Mouse (Mus musculus): ENCODE data around the gene Shkbp1. TPM values are rescaled to one million over a fixed set of nuclear protein-coding genes. Genes with fewer than 3 reads are reported as not detected.

Gene Shkbp1
- polyA plus RNA-seq, 1 experiment from 2014 or later = 59.9 TPM

DNA sequence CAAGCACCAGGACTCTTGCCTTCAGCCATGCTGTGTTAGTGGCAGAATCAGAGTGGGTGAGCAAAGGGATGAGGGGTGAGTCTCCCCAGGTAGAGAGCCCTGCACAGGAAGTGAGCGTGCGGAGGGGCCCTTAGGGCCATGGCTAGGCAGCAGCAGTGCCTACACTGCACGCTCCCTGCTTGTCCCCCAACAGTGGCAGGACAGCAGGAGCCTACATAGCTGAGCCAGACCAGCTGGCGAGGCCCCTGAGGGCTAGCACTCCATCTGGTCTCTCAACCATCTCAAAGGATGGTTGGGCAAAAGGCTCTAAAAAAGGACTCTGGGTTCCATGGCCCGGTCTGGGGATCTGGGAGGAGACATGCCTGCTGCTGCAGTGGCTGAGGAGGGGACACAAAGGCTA is 28.3 kb upstream of the Shkbp1 start:
- Histone ChIP-seq H3K27me3 (peaks cover 29% of the 10 kb centered on the region; the same call in 1 of the 2 replicates), H3K9ac (replicated peaks) (no peak overlapping the region), H3K4me1 (replicated peaks) (no peaks in the 10 kb centered on the region), H3K27ac (no peak overlapping the region), H3K9me3 (no peaks in the 10 kb centered on the region), H3K36me3 (no peaks in the 10 kb centered on the region), H3K4me3 (replicated peaks) (no peak overlapping the region), H3K4me2 (no peak overlapping the region)
- ATAC-seq (ENCODE audit: insufficient number of reproducible peaks, insufficient read depth, low FRiP score, low TSS enrichment, low read depth) = no peak
- 75% methylated on average over 5 of the region's 5 CpGs for WGBS

DNA sequence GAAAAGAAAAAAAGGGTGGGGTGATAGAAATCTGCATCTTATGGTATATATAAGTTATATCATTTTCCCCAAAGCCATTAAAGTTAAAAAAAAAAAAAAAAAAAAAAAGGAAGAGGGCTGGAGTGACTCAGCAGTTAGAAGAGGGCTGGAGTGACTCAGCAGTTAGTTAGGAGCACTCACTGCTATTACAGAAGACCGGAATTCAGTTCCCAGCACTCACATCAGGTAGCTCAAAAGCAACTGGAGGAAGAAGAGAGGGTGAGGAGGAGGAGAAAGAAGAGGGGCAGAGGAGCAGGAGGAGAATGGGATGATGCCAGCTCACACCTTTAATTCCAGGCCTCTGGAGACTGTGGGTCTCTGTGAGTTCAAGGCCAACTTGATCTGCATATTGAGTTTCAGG is 27.4 kb upstream of the Shkbp1 start:
- Histone ChIP-seq H3K9me3 (no peaks in the 10 kb centered on the region), H3K4me1 (replicated peaks) (no peaks in the 10 kb centered on the region), H3K27me3 (peaks cover 36% of the 10 kb centered on the region), H3K36me3 (no peaks in the 10 kb centered on the region), H3K4me3 (replicated peaks) (no peak overlapping the region), H3K27ac (no peak overlapping the region), H3K9ac (replicated peaks) (no peak overlapping the region), H3K4me2 (no peak overlapping the region)
- ATAC-seq (ENCODE audit: insufficient number of reproducible peaks, insufficient read depth, low FRiP score, low TSS enrichment, low read depth) = no peak
- WGBS = 91% methylated on average over 1 of the region's 1 CpGs

DNA sequence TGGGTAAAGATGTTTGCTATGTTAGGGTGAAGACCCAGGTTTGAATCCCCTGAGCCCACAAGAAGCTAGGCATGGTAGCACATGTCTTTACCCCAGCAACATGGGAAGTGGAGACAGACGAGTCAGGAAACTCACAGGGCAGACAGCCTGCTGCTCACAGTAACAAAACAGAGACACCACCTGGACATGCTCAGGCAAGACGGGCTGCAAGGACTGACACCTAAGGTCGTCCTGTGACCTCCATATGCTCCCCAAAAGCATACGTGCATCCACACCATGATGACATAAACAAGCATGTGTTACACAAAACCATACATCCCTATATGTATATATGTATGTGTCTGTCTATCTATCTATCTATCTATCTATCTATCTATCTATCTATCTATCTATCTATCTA is 25.7 kb upstream of the Shkbp1 start:
- Histone ChIP-seq H3K4me3 (replicated peaks) (no peak overlapping the region), H3K36me3 (no peaks in the 10 kb centered on the region), H3K4me1 (replicated peaks) (no peaks in the 10 kb centered on the region), H3K9me3 (no peaks in the 10 kb centered on the region; the same call in 1 of the 2 replicates), H3K9ac (replicated peaks) (no peak overlapping the region), H3K27ac (no peak overlapping the region), H3K4me2 (no peak overlapping the region), H3K27me3 (peaks cover 42% of the 10 kb centered on the region)
- ATAC-seq (ENCODE audit: insufficient number of reproducible peaks, insufficient read depth, low FRiP score, low TSS enrichment, low read depth) = no peak
- WGBS = 55% methylated on average over 4 of the region's 4 CpGs

DNA sequence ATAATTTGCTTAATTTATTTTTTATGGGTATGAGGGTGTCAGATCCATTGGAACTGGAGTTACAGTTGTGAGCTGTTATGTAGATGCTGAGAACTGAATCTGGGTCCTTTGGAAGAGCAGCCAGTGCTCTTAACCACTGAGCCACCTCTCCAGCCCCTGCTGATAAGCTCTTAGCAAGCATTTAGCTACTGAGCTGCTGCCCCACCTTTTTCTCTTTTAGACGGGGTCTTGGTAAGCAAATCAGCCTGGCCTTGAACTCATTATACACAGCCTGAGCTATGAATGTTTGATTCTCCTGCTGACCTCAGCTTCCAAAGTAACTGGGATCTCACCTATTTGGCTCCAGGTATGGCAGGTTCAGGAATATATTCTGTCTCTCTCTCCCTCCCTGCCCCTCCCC is 25.2 kb upstream of the Shkbp1 start:
- Histone ChIP-seq H3K27me3 (peaks cover 47% of the 10 kb centered on the region), H3K4me2 (no peak overlapping the region), H3K9me3 (no peaks in the 10 kb centered on the region; the same call in 1 of the 2 replicates), H3K36me3 (no peaks in the 10 kb centered on the region), H3K4me3 (replicated peaks) (no peak overlapping the region), H3K9ac (replicated peaks) (no peak overlapping the region), H3K27ac (no peak overlapping the region), H3K4me1 (replicated peaks) (no peaks in the 10 kb centered on the region)
- WGBS = 43% methylated on average over 1 of the region's 1 CpGs
- no peak for ATAC-seq (ENCODE audit: insufficient number of reproducible peaks, insufficient read depth, low FRiP score, low TSS enrichment, low read depth)

DNA sequence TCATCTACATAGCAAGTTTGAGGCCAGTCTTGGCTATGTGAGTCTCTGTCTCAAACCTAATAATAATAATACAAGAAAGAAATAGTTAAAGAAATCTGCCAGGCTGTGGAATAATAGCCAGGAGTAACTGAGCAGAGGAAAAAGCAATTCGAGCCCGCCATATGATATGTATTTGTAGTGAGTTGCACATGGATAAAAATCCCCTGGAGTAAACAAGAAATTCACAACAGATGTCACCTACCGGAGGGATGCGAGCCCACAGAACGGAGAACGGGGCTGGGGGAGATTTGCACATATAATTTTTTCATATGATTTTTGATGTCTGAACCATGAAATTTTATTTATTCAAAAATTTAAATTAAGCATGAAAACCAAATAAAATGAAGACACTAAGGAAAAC is 24.0 kb upstream of the Shkbp1 start:
- 45% methylated on average over 6 of the region's 6 CpGs for WGBS
- H3K27me3 ChIP-seq = peaks cover 54% of the 10 kb centered on the region
- H3K4me2 ChIP-seq = no peak overlapping the region
- H3K9me3 ChIP-seq = no peaks in the 10 kb centered on the region; the same call in 1 of the 2 replicates
- H3K4me3 ChIP-seq (replicated peaks) = no peak overlapping the region
- no peak overlapping the region for H3K9ac ChIP-seq (replicated peaks)
- no peak for ATAC-seq (ENCODE audit: insufficient number of reproducible peaks, insufficient read depth, low FRiP score, low TSS enrichment, low read depth)
- 0 out of 2 replicates have a peak, but pooled peaks cover 4% of the 10 kb centered on the region for H3K4me1 ChIP-seq (replicated peaks)
- no peaks in the 10 kb centered on the region for H3K36me3 ChIP-seq
- H3K27ac ChIP-seq = no peak overlapping the region

DNA sequence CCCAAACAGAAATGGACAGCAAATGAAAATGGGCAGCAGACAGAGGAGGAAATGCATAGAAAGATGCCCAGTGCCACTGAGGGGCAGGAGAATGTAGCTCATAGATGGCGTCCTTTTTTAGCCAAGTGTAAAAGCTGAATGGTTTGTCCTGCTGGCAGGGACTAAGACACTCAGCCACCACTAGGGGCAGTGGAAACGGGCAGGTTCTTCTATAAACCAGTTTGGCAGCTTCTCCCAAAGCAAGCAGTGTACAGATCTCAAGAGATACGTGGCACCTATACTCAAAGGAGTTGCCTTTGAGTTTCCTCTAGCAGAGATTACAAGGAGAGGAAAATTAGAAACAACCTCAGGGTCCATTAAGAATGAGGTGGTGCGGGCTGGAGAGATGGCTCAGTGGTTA is 22.6 kb upstream of the Shkbp1 start:
- Histone ChIP-seq H3K27me3 (peaks cover 67% of the 10 kb centered on the region), H3K27ac (no peak overlapping the region), H3K4me1 (replicated peaks) (0 out of 2 replicates have a peak, but pooled peaks cover 4% of the 10 kb centered on the region), H3K4me3 (replicated peaks) (no peak overlapping the region), H3K36me3 (no peaks in the 10 kb centered on the region), H3K9me3 (no peaks in the 10 kb centered on the region; the same call in 1 of the 2 replicates), H3K9ac (replicated peaks) (no peak overlapping the region), H3K4me2 (no peak overlapping the region)
- ATAC-seq (ENCODE audit: insufficient number of reproducible peaks, insufficient read depth, low FRiP score, low TSS enrichment, low read depth) = no peak
- 21% methylated on average over 4 of the region's 4 CpGs for WGBS

DNA sequence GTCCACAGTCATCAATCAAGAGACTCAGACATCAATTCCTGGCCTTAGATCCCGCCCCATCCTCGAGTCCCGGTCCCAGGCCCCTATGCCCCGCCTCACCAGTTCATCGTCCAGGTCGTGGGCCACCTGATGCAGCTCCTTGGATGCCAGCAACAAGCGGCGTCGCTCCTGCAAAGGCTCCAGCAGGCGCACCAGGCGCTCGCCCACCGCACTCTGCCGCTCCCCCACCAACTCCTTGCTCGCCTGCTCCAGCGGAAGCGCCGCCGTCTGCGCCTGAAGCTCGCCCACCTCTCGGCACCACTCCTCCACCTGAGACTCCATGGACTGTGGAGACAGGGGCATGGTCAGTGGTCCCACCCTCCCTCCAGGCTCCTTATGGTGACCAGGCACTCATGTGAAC is 19.5 kb upstream of the Shkbp1 start:
- no peak for ATAC-seq (ENCODE audit: insufficient number of reproducible peaks, insufficient read depth, low FRiP score, low TSS enrichment, low read depth)
- Histone ChIP-seq H3K27ac (no peak overlapping the region), H3K4me3 (replicated peaks) (peak overlapping the region; percentile 20; the same call in 1 of the 2 replicates), H3K36me3 (no peaks in the 10 kb centered on the region), H3K27me3 (peaks cover 88% of the 10 kb centered on the region), H3K4me2 (peak overlapping the region; percentile 34), H3K9ac (replicated peaks) (no peak overlapping the region; the same call in 1 of the 2 replicates), H3K9me3 (peaks cover 6% of the 10 kb centered on the region; the same call in 1 of the 2 replicates), H3K4me1 (replicated peaks) (0 out of 2 replicates have a peak, but pooled peaks cover 8% of the 10 kb centered on the region)
- 2% methylated on average over 22 of the region's 22 CpGs for WGBS

DNA sequence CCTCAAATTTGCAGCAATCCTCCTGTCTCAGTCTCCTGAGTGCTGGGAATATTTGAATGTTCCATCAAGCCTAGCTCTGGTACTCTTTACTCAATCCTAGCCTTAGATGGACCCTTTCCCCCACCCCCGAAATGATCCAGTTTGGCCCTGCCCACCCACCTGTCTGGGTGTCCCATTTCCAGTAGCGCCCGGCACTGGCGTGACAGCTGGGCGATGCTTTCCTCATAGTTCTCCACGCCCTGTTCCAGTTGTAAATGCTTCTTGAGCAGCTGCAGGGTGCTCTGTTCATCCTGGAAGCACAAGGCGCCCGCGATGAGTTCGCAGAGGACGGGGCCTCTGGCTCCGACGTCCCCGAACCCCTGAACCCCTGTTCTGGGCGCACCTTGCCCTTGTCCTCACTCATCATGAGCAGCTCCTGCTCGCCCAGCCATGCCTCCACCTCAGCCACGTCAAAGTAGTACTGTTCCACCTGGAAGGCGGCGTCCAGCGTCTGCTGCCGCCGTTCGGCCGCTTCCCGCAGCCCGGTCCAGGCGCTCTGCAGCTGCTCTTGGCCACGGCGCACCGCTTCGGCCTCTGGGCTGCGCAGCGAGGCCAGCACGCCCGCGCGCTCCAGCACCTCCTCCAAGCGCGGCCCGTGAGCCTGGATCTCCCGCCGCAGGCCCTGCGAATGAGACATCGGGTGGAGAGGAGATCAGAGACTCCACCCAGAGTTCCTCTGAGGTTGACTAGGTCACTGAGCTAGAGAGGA is 16.1 kb upstream of the Shkbp1 start:
- H3K4me2 ChIP-seq = peak overlapping the region; percentile 42
- H3K4me1 ChIP-seq (replicated peaks) = peaks cover 16% of the 10 kb centered on the region
- H3K27me3 ChIP-seq = peaks cover 98% of the 10 kb centered on the region
- no peak for ATAC-seq (ENCODE audit: insufficient number of reproducible peaks, insufficient read depth, low FRiP score, low TSS enrichment, low read depth)
- peak overlapping the region; percentile 26 for H3K4me3 ChIP-seq (replicated peaks)
- 0 out of 2 replicates have a peak overlapping the region, but pooled peaks have one; percentile 17 for H3K27ac ChIP-seq
- no peaks in the 10 kb centered on the region for H3K36me3 ChIP-seq
- 4% methylated on average over 44 of the region's 44 CpGs for WGBS
- H3K9me3 ChIP-seq = peaks cover 13% of the 10 kb centered on the region
- H3K9ac ChIP-seq (replicated peaks) = peak overlapping the region; percentile 34; the same call in 1 of the 2 replicates

DNA sequence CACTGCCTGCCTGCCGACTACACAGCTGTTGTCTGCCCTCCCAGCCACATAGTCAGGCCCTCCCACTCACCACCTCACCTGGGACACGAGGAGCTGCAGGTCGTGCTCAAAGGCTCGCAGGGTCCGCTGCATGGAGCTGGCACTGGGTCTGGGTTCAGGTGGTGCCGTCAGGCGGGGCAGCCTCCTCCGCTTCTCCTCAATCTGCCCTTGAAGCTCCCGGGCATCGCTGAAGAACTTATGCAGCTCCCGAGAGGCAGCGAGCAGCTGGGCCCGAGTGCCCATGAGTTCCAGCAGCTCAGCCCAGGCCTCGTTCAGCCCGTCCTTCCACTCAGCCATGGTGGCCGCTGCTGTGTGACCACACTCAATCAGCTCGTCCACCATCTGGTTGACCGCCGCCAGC is 13.3 kb upstream of the Shkbp1 start:
- no peak for ATAC-seq (ENCODE audit: insufficient number of reproducible peaks, insufficient read depth, low FRiP score, low TSS enrichment, low read depth)
- Histone ChIP-seq H3K4me2 (no peak overlapping the region), H3K4me3 (replicated peaks) (no peak overlapping the region), H3K9ac (replicated peaks) (no peak overlapping the region), H3K27me3 (peaks cover 100% of the 10 kb centered on the region), H3K36me3 (no peaks in the 10 kb centered on the region), H3K9me3 (peaks cover 13% of the 10 kb centered on the region), H3K4me1 (replicated peaks) (peaks cover 15% of the 10 kb centered on the region), H3K27ac (no peak overlapping the region)
- WGBS = 82% methylated on average over 19 of the region's 19 CpGs

DNA sequence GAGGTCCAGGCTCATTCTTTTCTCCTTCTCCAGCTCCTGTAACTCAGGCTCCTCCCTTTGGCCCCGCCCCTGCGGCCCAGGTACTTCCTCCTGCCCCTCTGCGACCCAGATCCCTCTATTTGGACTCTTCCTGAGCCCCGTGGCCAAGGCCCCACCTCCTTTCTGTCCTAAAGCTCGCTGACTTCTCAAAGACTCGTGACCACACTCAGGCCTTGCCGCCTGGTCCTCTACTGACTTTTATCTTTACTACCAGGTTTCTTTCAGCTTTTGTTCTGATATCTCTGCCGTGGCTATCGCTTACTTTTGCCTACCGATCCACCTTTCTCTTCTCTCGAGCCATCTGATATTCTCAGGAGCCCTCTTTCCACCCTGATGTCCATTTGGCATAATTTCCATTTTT is 12.2 kb upstream of the Shkbp1 start:
- Histone ChIP-seq H3K27ac (no peak overlapping the region), H3K4me1 (replicated peaks) (peaks cover 17% of the 10 kb centered on the region), H3K36me3 (no peaks in the 10 kb centered on the region), H3K9ac (replicated peaks) (no peak overlapping the region), H3K27me3 (peaks cover 100% of the 10 kb centered on the region), H3K4me2 (peak overlapping the region; percentile 52), H3K4me3 (replicated peaks) (peak overlapping the region; percentile 31), H3K9me3 (peaks cover 9% of the 10 kb centered on the region)
- ATAC-seq (ENCODE audit: insufficient number of reproducible peaks, insufficient read depth, low FRiP score, low TSS enrichment, low read depth) = no peak
- WGBS = 13% methylated on average over 11 of the region's 11 CpGs

DNA sequence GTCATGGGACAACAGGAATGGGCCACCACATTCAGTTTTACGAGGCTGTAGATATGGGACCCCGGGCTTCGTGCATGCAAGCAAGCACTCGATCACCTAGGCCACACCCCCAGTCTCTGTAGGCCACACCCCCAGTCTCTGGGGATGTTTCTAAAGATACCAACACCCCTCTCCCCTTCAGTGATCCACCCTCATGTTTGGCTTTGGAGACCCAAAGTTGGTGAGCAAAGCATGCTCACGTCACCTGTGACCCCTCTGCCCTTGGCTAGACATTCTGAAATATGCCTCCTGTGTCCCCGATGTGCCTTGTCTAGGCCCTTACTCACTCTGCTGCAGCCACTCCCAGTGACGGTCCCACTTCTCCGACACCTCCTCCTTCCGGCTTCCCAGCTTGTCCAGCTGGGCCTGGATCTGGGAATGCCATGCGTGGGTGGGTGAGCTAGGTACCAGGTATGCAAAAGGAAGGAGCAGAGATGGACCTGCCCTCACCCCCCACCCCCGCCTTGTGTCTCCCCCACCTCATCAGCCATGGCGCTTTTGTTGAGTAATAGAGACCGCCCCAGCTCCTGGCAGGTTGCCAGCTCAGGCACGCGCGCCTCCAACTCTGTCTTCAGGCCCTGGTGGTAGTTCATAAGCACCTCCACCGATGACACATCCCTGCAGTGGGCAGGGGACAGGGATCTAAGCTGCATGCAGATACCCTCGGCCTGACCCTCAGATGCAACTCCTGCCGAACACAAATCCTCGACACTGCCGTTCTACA is 10.4 kb upstream of the Shkbp1 start:
- no peak overlapping the region for H3K9ac ChIP-seq (replicated peaks)
- no peak overlapping the region for H3K27ac ChIP-seq
- no peak for ATAC-seq (ENCODE audit: insufficient number of reproducible peaks, insufficient read depth, low FRiP score, low TSS enrichment, low read depth)
- H3K9me3 ChIP-seq = peaks cover 8% of the 10 kb centered on the region
- 42% methylated on average over 21 of the region's 21 CpGs for WGBS
- H3K4me1 ChIP-seq (replicated peaks) = peaks cover 14% of the 10 kb centered on the region
- H3K4me2 ChIP-seq = no peak overlapping the region
- no peaks in the 10 kb centered on the region for H3K36me3 ChIP-seq
- H3K4me3 ChIP-seq (replicated peaks) = no peak overlapping the region
- peaks cover 95% of the 10 kb centered on the region for H3K27me3 ChIP-seq

Measured in limb, embryonic 12.5 days (tissue).